Mouse (Mus musculus): ENCODE data around the gene Sri. TPM values are rescaled to one million over a fixed set of nuclear protein-coding genes. Genes with fewer than 3 reads are reported as not detected.

Sri gene
- polyA plus RNA-seq (2012; rRNA removed), result 94.4 and 103 TPM in 2 replicates
- 222 and 228 TPM in 2 replicates for polyA plus RNA-seq (2014; fragmentation: Nextera tagmentation; extraction: Ambion mirVana)

DNA sequence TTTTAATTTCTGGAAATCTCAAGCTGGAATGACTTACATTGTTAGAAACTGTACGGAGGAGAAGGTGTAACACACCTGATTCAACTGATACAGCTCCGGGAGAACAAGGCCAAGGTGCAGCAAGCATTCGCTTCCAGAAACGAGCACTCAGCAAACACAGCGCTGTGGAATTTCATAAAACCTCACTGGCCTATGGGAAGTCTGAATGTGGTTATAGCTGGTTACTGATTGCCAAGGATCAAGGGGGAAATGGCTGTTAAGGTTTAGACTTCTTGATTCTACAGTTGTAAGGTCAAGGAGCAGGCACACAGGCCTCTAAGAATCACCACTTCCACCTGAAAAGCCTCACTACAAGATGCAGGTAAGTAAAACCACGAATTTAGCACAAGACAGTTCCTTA lies at the start of gene Sri:
TSS of gene Sri (plus strand) at position 224 of the 400 bp plus-strand sequence.
- Histone ChIP-seq H3K36me3 (replicated peaks; ENCODE audit: control insufficient read depth, insufficient read depth, low read depth) (no peaks in the 10 kb centered on the region), H3K27me3 (ENCODE audit: control insufficient read depth, insufficient read depth, low read length) (no peaks in the 10 kb centered on the region), H3K4me3 (ENCODE audit: insufficient read depth in 1 of 2, low read depth in 2 of 2, low read length in 2 of 2) (no peak within 1 kb of the TSS), H3K4me2 (ENCODE audit: low read depth) (no peak within 1 kb of the TSS), H3K27ac (no peak within 1 kb of the TSS), H3K4me1 (replicated peaks; ENCODE audit: control insufficient read depth in 2 of 2, insufficient read depth in 2 of 2, low read length in 1 of 2) (no peaks in the 10 kb centered on the region; a peak in 2 of 4 replicates), H3K9ac (replicated peaks) (no peak within 1 kb of the TSS), H3K9me3 (ENCODE audit: control insufficient read depth, low read length) (no peaks in the 10 kb centered on the region)
- no peak for TF ChIP-seq EP300 (IDR thresholded peaks at IDR 0.05; ENCODE audit: low read depth)
- no peak for TF ChIP-seq CTCF (IDR thresholded peaks at IDR 0.05; ENCODE audit: low read depth)
- DNase-seq (ENCODE audit: low read depth in 3 of 3, low spot score in 3 of 3) (no peak), ATAC-seq (ENCODE audit: insufficient read depth) (no peak)
- 65% methylated on average over 6 of the region's 6 CpGs for WGBS (ENCODE audit: insufficient replicate concordance)

DNA sequence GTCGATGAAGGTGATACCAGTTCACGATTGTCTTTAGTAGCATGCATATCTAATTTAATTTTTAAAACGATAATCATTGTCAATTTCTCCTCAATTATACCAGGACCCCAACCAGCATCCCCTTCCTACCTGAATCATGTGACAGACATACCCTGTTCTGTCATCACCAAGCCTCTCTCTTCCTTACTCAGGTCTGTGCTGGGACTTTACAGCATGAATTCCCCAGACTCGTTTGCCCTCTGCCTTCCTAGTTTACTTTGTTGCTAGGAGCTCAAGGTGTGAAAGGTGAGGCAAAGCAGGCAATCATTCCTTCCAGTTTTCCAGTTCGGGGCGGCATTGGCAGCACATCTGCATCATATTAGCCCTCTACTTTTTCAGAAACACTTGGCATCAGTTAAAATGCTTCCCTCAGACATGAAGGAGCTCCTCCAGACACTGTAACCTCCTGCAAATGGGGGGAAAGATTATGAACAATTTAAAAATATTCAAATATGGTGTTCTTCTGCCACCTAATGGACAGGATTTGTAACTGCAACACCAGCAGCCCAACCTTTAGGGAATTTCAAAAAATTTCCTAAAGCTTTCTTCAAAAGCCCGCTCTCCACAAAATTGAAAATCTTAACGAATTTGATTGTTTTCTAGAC lies 49.4 kb upstream of the Sri start:
- DNase-seq (ENCODE audit: low read depth in 3 of 3, low spot score in 3 of 3) (no peak), ATAC-seq (ENCODE audit: insufficient read depth) (no peak)
- no peak overlapping the region for H3K4me3 ChIP-seq (ENCODE audit: insufficient read depth in 1 of 2, low read depth in 2 of 2, low read length in 2 of 2)
- no peaks in the 10 kb centered on the region for H3K9me3 ChIP-seq (ENCODE audit: control insufficient read depth, low read length)
- H3K27me3 ChIP-seq (ENCODE audit: control insufficient read depth, insufficient read depth, low read length), result no peaks in the 10 kb centered on the region
- H3K27ac ChIP-seq, result no peak overlapping the region
- H3K36me3 ChIP-seq (replicated peaks; ENCODE audit: control insufficient read depth, insufficient read depth, low read depth), result no peaks in the 10 kb centered on the region
- 45% methylated on average over 8 of the region's 8 CpGs for WGBS (ENCODE audit: insufficient replicate concordance)
- H3K4me1 ChIP-seq (replicated peaks; ENCODE audit: control insufficient read depth in 2 of 2, insufficient read depth in 2 of 2, low read length in 1 of 2), result no peaks in the 10 kb centered on the region
- no peak for TF ChIP-seq EP300 (IDR thresholded peaks at IDR 0.05; ENCODE audit: low read depth)
- TF ChIP-seq CTCF (IDR thresholded peaks at IDR 0.05; ENCODE audit: low read depth), result peak; percentile 45; the same call in 1 of the 2 replicates
- no peak overlapping the region for H3K9ac ChIP-seq (replicated peaks)
- no peak overlapping the region for H3K4me2 ChIP-seq (ENCODE audit: low read depth)

DNA sequence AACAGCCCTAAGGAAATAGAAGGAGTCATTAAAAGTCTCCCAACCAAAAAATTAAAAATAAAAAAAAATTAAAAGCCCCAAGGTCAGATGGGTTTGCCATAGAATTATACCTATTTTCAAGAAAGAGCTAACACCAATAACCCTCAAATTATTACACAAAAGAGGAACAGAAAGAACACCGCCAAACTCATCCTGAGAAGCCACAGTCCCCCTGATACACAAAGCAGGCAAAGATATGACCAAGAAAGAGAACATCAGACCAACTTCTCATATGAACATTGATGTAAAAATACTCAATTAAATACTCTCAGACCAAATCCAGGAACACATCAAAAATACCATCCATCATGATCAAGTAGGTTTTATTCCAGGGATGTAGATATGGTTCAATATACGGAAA lies 48.8 kb upstream of the Sri start:
- H3K9ac ChIP-seq (replicated peaks), result no peak overlapping the region
- ATAC-seq (ENCODE audit: insufficient read depth), result no peak
- no peaks in the 10 kb centered on the region for H3K36me3 ChIP-seq (replicated peaks; ENCODE audit: control insufficient read depth, insufficient read depth, low read depth)
- no peak overlapping the region for H3K4me2 ChIP-seq (ENCODE audit: low read depth)
- no peak for DNase-seq (ENCODE audit: low read depth in 3 of 3, low spot score in 3 of 3)
- no peak overlapping the region for H3K27ac ChIP-seq
- H3K9me3 ChIP-seq (ENCODE audit: control insufficient read depth, low read length), result no peaks in the 10 kb centered on the region
- no peak overlapping the region for H3K4me3 ChIP-seq (ENCODE audit: insufficient read depth in 1 of 2, low read depth in 2 of 2, low read length in 2 of 2)
- TF ChIP-seq EP300 (IDR thresholded peaks at IDR 0.05; ENCODE audit: low read depth) (no peak), CTCF (IDR thresholded peaks at IDR 0.05; ENCODE audit: low read depth) (no peak)
- 74% methylated on average over 2 of the region's 2 CpGs for WGBS (ENCODE audit: insufficient replicate concordance)
- H3K4me1 ChIP-seq (replicated peaks; ENCODE audit: control insufficient read depth in 2 of 2, insufficient read depth in 2 of 2, low read length in 1 of 2), result no peaks in the 10 kb centered on the region
- no peaks in the 10 kb centered on the region for H3K27me3 ChIP-seq (ENCODE audit: control insufficient read depth, insufficient read depth, low read length)

DNA sequence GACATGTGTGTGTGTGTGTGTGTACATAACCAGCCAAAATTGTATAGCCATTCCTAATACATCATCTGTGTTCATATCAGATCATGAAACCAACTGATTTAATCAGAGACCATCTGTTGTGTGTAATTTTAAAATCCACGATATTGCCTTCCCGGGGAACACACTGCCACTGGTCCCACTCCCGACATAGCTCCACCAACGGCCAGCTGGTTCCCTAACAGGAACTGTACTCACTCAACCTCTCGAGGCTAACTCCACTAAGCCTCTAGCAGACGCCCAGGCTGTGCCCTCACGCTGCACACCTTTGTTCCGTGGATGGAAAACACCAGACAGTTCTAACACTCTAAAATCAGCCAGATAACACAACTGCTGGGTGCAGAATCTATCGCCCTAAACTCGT lies 45.4 kb upstream of the Sri start:
- H3K27me3 ChIP-seq (ENCODE audit: control insufficient read depth, insufficient read depth, low read length), result no peaks in the 10 kb centered on the region
- H3K27ac ChIP-seq, result no peak overlapping the region
- ATAC-seq (ENCODE audit: insufficient read depth) (no peak), DNase-seq (ENCODE audit: low read depth in 3 of 3, low spot score in 3 of 3) (no peak)
- no peak overlapping the region for H3K4me3 ChIP-seq (ENCODE audit: insufficient read depth in 1 of 2, low read depth in 2 of 2, low read length in 2 of 2)
- H3K36me3 ChIP-seq (replicated peaks; ENCODE audit: control insufficient read depth, insufficient read depth, low read depth), result no peaks in the 10 kb centered on the region
- H3K9ac ChIP-seq (replicated peaks), result no peak overlapping the region
- no peaks in the 10 kb centered on the region for H3K4me1 ChIP-seq (replicated peaks; ENCODE audit: control insufficient read depth in 2 of 2, insufficient read depth in 2 of 2, low read length in 1 of 2)
- no peak for TF ChIP-seq EP300 (IDR thresholded peaks at IDR 0.05; ENCODE audit: low read depth)
- TF ChIP-seq CTCF (IDR thresholded peaks at IDR 0.05; ENCODE audit: low read depth), result no peak
- H3K9me3 ChIP-seq (ENCODE audit: control insufficient read depth, low read length), result no peaks in the 10 kb centered on the region
- H3K4me2 ChIP-seq (ENCODE audit: low read depth), result no peak overlapping the region
- WGBS (ENCODE audit: insufficient replicate concordance), result 58% methylated on average over 10 of the region's 10 CpGs

DNA sequence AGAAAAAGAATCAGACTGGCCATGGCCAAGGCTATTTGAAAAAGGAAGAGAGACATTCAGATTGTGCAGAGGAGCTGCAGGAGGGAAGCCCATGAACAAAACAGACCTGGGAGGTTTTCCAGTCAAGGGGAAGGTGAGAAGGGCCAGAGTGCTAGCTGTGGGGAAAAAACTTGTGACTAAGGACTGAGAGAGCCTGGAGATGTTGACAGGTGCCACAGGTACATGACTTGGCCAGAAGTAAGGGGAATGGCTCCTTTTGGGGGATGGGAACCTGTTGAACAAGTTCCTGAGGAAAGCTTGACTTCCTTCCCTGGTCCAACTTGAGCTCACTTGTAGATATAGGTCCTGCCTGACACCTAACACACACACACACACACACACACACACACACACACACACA lies 43.1 kb upstream of the Sri start:
- H3K27ac ChIP-seq, result no peak overlapping the region
- no peaks in the 10 kb centered on the region for H3K36me3 ChIP-seq (replicated peaks; ENCODE audit: control insufficient read depth, insufficient read depth, low read depth)
- no peaks in the 10 kb centered on the region for H3K4me1 ChIP-seq (replicated peaks; ENCODE audit: control insufficient read depth in 2 of 2, insufficient read depth in 2 of 2, low read length in 1 of 2)
- ATAC-seq (ENCODE audit: insufficient read depth), result no peak
- H3K4me3 ChIP-seq (ENCODE audit: insufficient read depth in 1 of 2, low read depth in 2 of 2, low read length in 2 of 2), result no peak overlapping the region
- H3K9me3 ChIP-seq (ENCODE audit: control insufficient read depth, low read length), result no peaks in the 10 kb centered on the region
- H3K4me2 ChIP-seq (ENCODE audit: low read depth), result no peak overlapping the region
- H3K27me3 ChIP-seq (ENCODE audit: control insufficient read depth, insufficient read depth, low read length), result no peaks in the 10 kb centered on the region
- DNase-seq (ENCODE audit: low read depth in 3 of 3, low spot score in 3 of 3), result no peak
- H3K9ac ChIP-seq (replicated peaks), result no peak overlapping the region
- TF ChIP-seq CTCF (IDR thresholded peaks at IDR 0.05; ENCODE audit: low read depth), result no peak

Measured in liver, embryonic 14.5 days (tissue).